Mouse (Mus musculus) ES-E14 (cell line): ENCODE measurements around the gene Zdhhc14. TPM values are rescaled to one million over a fixed set of nuclear protein-coding genes. Genes with fewer than 3 reads are reported as not detected.

Experiments
- DNase-seq: peaks from one replicate; pipeline ENCODE4 v3.0.0-alpha.2; 2013; ENCODE audit warnings: low read depth, low spot score
- H3K27ac ChIP-seq: 2 replicates; pipeline ENCODE4 v1.5.1; 2012; ENCODE audit warnings: low read depth, mild to moderate bottlenecking, low read length, moderate library complexity, mixed read lengths; ENCODE audit not compliant: poor library complexity, insufficient read depth, severe bottlenecking
- H3K36me3 ChIP-seq: 2 replicates; pipeline ENCODE4 v1.6.1; 2012; ENCODE audit warnings: mild to moderate bottlenecking, low read length, moderate library complexity, mixed read lengths; ENCODE audit not compliant: control insufficient read depth, poor library complexity, insufficient read depth, severe bottlenecking
- H3K4me1 ChIP-seq, 2 experiments: fragments of 150-350 bp in 1 of 2; sonication (generic) in 1 of 2; 2 replicates each; pipeline ENCODE4 v1.6.1; 2012; ENCODE audit warnings: low read length in 2 of 2, mild to moderate bottlenecking in 1 of 2, mixed read lengths in 1 of 2; ENCODE audit not compliant: control insufficient read depth in 2 of 2, insufficient read depth in 2 of 2, poor library complexity in 1 of 2
- H3K4me3 ChIP-seq, 2 experiments: fragments of 150-350 bp in 1 of 2; sonication (generic) in 1 of 2; 2 replicates each; pipeline ENCODE4 v1.5.1; 2012; ENCODE audit warnings: low read length in 2 of 2, low read depth in 1 of 2, mild to moderate bottlenecking in 1 of 2, mixed read lengths in 1 of 2; ENCODE audit not compliant: insufficient read depth in 1 of 2, poor library complexity in 1 of 2, severe bottlenecking in 1 of 2
- H3K9ac ChIP-seq: 2 replicates; pipeline ENCODE4 v1.6.1; 2012; ENCODE audit warnings: low read depth, mild to moderate bottlenecking, low read length, mixed read lengths; ENCODE audit not compliant: poor library complexity, insufficient read depth, severe bottlenecking
- H3K9me3 ChIP-seq: fragments of 150-350 bp; sonication (generic); 2 replicates; pipeline ENCODE4 v1.6.1; 2012; ENCODE audit warnings: low read depth, mild to moderate bottlenecking, low read length; ENCODE audit not compliant: control insufficient read depth, insufficient read depth
- CHD2 ChIP-seq: IDR thresholded peaks from 2 replicates; pipeline ENCODE4 v1.6.1; 2014; ENCODE audit warnings: mild to moderate bottlenecking, low read depth, low read length, inconsistent platforms
- HCFC1 ChIP-seq: IDR thresholded peaks from 2 replicates; pipeline ENCODE4 v1.6.1; 2012; ENCODE audit warnings: low read length, inconsistent platforms, borderline replicate concordance; ENCODE audit not compliant: insufficient read depth
- MAFK ChIP-seq: IDR thresholded peaks from 2 replicates; pipeline ENCODE4 v1.6.1; 2014; ENCODE audit warnings: mild to moderate bottlenecking, low read depth, low read length, inconsistent platforms; ENCODE audit not compliant: insufficient read depth
- ZC3H11A ChIP-seq: IDR thresholded peaks from 2 replicates; pipeline ENCODE4 v1.6.1; 2012; ENCODE audit warnings: low read depth, mild to moderate bottlenecking, inconsistent platforms, low read length, borderline replicate concordance
- ZNF384 ChIP-seq: IDR thresholded peaks from 2 replicates; pipeline ENCODE4 v1.6.1; 2012; ENCODE audit warnings: low read depth, low read length, inconsistent platforms
- in situ Hi-C, 2 experiments: fragments of 600-800 bp; cut with MboI; formaldehyde crosslinking; loops; one replicate each; pipeline ENCODE4 v1.15.1; 2025; ENCODE audit warnings: low sequenced_read_pairs in 2 of 2, inconsistent platforms in 1 of 2; ENCODE audit not compliant: unreplicated experiment in 2 of 2
- total RNA-seq: library from RNA; depleted of rRNA; stranded (reverse); fragments of 300-350 nt; gene quantifications from 2 replicates; pipeline ENCODE4 v1.2.3, GENCODE M21; 2012

The Zdhhc14 gene
- total RNA-seq, 1 experiment: 0.76 TPM

DNA sequence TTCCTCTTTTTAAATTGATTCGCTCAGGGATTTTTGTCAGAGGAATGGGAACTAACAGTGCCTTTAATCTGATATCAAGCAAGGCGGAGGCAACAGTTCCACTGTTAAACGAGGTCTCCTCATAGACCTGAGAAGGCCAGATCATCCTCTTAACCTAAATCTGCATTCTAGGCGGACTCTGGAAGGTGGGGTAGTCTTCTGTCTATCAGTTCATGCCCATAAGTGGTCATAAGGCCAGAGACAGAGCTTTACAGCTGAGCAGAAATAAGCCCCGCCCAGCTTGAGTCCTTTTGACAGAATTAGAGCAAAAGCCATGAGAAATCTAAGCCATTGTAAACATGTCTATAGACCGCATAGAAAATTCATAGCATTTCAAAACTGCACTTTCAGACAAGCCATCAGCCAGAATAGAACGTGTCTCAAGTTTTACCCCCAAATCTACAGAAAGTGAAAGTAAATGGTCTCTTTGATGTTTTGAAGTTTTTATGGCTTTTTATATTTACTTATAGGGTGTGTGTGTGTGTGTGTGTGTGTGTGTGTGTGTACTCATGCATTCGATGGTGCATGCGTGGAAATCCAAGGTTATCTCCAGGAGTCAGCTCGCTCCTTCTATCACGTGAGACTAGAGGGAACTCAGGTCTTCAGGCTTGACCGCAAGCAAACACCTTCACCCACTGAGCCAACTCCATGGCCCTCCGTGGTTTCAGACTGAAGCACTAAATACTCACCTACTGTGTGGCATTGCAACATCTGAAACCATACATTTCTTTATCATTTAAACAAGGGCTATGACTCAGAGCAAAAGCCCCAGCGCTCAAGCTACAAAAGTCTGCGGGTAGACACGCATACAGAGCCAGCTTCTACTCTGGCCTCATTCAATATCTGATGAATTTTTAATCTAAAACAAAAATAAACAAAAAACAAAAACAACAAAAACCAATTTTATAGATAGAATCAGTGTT is 255.5 kb downstream of the Zdhhc14 start:
- in situ Hi-C loops: no loop called here
- no peak for DNase-seq
- peaks cover 0 to 2% of the 10 kb centered on the region in 2 experiments; a peak in 1 of 4 replicates for H3K4me1 ChIP-seq
- TF ChIP-seq ZNF384: no peak
- no peak for TF ChIP-seq CHD2
- no peak for TF ChIP-seq HCFC1
- no peak for TF ChIP-seq ZC3H11A
- TF ChIP-seq MAFK: no peak
- no peaks in the 10 kb centered on the region for H3K9me3 ChIP-seq
- H3K36me3 ChIP-seq: no peaks in the 10 kb centered on the region
- no peak overlapping the region for H3K9ac ChIP-seq
- no peak overlapping the region for H3K4me3 ChIP-seq
- no peak overlapping the region for H3K27ac ChIP-seq

DNA sequence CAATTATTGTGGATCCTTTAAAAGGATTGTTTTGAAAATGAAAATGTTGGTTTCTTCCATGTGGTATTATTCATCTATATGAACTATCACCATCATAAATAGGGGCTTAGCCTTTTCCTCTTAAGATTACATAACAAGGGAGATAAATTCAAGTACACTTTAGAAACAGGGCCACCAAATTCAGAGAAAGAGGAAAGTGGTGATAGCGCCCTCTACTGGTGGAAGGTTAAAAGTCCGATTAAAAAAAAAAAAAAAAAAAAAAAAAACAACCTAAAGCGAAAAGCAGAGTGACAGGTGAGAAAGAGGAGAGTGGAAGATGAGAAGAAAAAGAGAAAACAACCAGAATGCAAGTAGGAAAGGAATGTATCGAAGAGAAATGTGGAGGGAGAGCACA is 256.1 kb downstream of the Zdhhc14 start:
- peaks cover 0 to 3% of the 10 kb centered on the region in 2 experiments; a peak in 1 of 4 replicates for H3K4me1 ChIP-seq
- DNase-seq: peak; percentile 53
- no peak overlapping the region for H3K9ac ChIP-seq
- no peak overlapping the region for H3K4me3 ChIP-seq
- H3K36me3 ChIP-seq: no peaks in the 10 kb centered on the region
- no peak overlapping the region for H3K27ac ChIP-seq
- H3K9me3 ChIP-seq: no peaks in the 10 kb centered on the region
- TF ChIP-seq CHD2 (no peak), MAFK (0 out of 2 replicates have a peak, but pooled peaks have one; percentile 14), ZNF384 (peak; percentile 99), ZC3H11A (0 out of 2 replicates have a peak, but pooled peaks have one; percentile 6), HCFC1 (no peak)
- in situ Hi-C loops: no loop called here

DNA sequence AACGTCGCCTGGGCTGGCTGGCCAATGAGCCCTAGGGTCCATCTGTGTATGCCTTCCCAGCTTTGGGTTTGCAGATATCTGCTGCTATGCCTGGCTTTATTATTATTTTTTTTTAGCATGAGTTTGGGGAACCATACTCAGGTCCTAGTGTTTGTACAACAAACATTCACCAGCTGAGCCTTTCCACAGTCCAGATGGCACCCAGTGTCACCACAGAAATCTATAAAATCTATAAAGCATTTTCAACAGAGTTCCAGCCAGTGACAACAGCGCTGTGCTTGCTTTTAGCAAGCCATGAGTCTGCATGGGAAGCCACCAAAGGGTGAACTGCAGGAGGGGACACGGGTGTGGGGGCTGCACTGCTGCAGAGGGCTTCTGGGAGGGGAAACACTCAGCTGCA is 257.9 kb downstream of the Zdhhc14 start:
- Histone ChIP-seq H3K9ac (no peak overlapping the region), H3K9me3 (no peaks in the 10 kb centered on the region), H3K36me3 (no peaks in the 10 kb centered on the region), H3K4me1 (peaks cover 0 to 3% of the 10 kb centered on the region in 2 experiments; a peak in 1 of 4 replicates), H3K27ac (no peak overlapping the region), H3K4me3 (no peak overlapping the region)
- in situ Hi-C loops: no loop called here
- DNase-seq: no peak
- TF ChIP-seq CHD2 (no peak), HCFC1 (no peak), ZC3H11A (no peak), MAFK (no peak), ZNF384 (no peak)

DNA sequence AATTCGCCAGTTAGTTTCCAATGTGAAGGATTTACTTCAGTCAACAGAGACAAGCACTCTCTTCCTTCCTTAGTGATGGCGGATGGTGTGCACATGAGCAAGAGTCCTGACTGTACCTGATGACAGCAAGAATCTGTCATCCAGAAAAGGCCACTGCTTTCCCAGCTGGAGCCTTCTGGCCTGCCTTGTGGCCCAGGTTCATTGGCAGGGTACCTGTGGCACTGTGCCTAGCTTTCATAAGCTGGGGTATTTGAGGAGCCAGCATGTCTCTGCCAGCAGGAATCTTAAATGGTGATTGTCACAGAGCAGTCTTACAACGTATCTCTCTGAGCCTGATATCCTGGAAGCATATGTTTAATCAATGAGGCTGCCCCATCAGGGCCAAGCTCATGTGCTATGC is 258.7 kb downstream of the Zdhhc14 start:
- no peak for TF ChIP-seq CHD2
- TF ChIP-seq HCFC1: no peak
- TF ChIP-seq ZNF384: no peak
- TF ChIP-seq ZC3H11A: no peak
- no peak for TF ChIP-seq MAFK
- no peak overlapping the region for H3K4me3 ChIP-seq
- no peak for DNase-seq
- H3K36me3 ChIP-seq: no peaks in the 10 kb centered on the region
- no peaks in the 10 kb centered on the region for H3K9me3 ChIP-seq
- no peak overlapping the region for H3K27ac ChIP-seq
- in situ Hi-C loops: no loop called here
- peaks cover 0 to 3% of the 10 kb centered on the region in 2 experiments; a peak in 1 of 4 replicates for H3K4me1 ChIP-seq
- H3K9ac ChIP-seq: no peak overlapping the region
